Comparison of ENCODE assay signal across 11 mouse cellular contexts in the genomic region with DNA sequence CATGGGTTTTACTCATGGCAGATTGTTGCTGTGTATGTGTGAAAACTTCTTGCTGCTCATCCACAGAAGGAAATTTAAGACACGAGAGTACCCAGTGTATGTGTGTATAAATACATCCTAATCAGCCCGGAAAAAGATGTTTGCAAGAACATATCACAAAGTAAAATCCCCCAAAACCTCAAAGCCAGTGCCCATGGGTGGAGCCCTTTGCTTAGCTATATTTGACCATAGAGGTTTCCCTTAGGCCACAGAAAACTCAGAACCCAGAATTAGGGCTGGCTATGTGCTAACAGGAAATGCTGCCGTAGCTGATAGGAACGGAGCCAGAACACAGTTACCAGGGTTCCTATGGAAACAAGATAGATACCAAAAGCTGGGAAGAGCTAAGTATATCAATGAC. TPM values are rescaled to one million over a fixed set of nuclear protein-coding genes. Genes with fewer than 3 reads are reported as not detected.
DNase-seq lines count a peak whose midpoint lies in the region; ATAC-seq lines count a peak whose summit lies in the region.
"Had no signal": no experiment of that assay in that cellular context is flagged by ENCODE, and none has a peak within 500 bp of the region (broad histone marks: within the 10 kb centered on the region; RNA-seq: fewer than 3 reads in every experiment).

No protein-coding gene starts in this region.

- ATAC-seq in kidney, embryonic 14.5 days (ENCODE audit: low FRiP score, low TSS enrichment): no peak
- ATAC-seq in erythroid progenitor cell, adult 5-6 weeks (replicated peaks; ENCODE audit: low FRiP score, poor library complexity, severe bottlenecking): peak; percentile 74
- ATAC-seq: intestine, embryonic 15.5 days had no signal

- H3K9ac ChIP-seq in kidney, embryonic 14.5 days (ENCODE audit: low read depth, low read length): no peak overlapping the region
- H3K9ac ChIP-seq: intestine, embryonic 15.5 days; neural tube, embryonic 12.5 days had no signal

- H3K4me2 ChIP-seq in kidney, embryonic 14.5 days (replicated peaks; ENCODE audit: low read depth, low read length): no peak overlapping the region
- H3K4me2 ChIP-seq: intestine, embryonic 15.5 days; neural tube, embryonic 12.5 days had no signal

- DNase-seq in kidney, adult 18-20 months: peak; percentile 6
- peak; percentile 5 to 16 for DNase-seq in kidney, postnatal 4 days
- peak; percentile 23 to 34 for DNase-seq in lung, postnatal 4 days
- no peak for DNase-seq in layer of hippocampus, postnatal 14 days (ENCODE audit: low spot score in 2 of 2)
- no peak for DNase-seq in layer of hippocampus, adult 9-10 months (ENCODE audit: low spot score)
- DNase-seq in left cerebral cortex, adult 18-20 months (ENCODE audit: low spot score in 2 of 2): no peak

- no peaks in the 10 kb centered on the region for H3K36me3 ChIP-seq in kidney, embryonic 14.5 days (ENCODE audit: control insufficient read depth, insufficient read depth, low read length)
- H3K36me3 ChIP-seq: forebrain, embryonic 10.5 days; intestine, embryonic 15.5 days; neural tube, embryonic 12.5 days had no signal

- 82% methylated on average over 4 of the region's 4 CpGs for whole genome bisulfite sequencing in kidney, embryonic 14.5 days

- H3K27ac ChIP-seq in kidney, embryonic 14.5 days (ENCODE audit: low read depth, low read length): no peak overlapping the region
- H3K27ac ChIP-seq: forebrain, embryonic 10.5 days; intestine, embryonic 15.5 days; neural tube, embryonic 12.5 days had no signal

- no peak overlapping the region for H3K4me3 ChIP-seq in kidney, embryonic 14.5 days (ENCODE audit: low read length)
- H3K4me3 ChIP-seq: forebrain, embryonic 10.5 days; intestine, embryonic 15.5 days; neural tube, embryonic 12.5 days had no signal

- no peaks in the 10 kb centered on the region for H3K27me3 ChIP-seq in kidney, embryonic 14.5 days (ENCODE audit: control insufficient read depth, insufficient read depth, low read length)
- H3K27me3 ChIP-seq: intestine, embryonic 15.5 days; neural tube, embryonic 12.5 days had no signal

- no peaks in the 10 kb centered on the region for H3K4me1 ChIP-seq in kidney, embryonic 14.5 days (ENCODE audit: control insufficient read depth, insufficient read depth, low read length)
- H3K4me1 ChIP-seq: forebrain, embryonic 10.5 days; intestine, embryonic 15.5 days; neural tube, embryonic 12.5 days had no signal

- no peaks in the 10 kb centered on the region for H3K9me3 ChIP-seq in kidney, embryonic 14.5 days (ENCODE audit: control insufficient read depth, low read length)
- H3K9me3 ChIP-seq: forebrain, embryonic 10.5 days; intestine, embryonic 15.5 days; neural tube, embryonic 12.5 days had no signal

RNA-seq across cellular contexts. Expression of a gene that starts 25.8 kb away (rescaled TPM):
- polyA plus RNA-seq in kidney, embryonic 14.5 days (2014; fragmentation: Nextera tagmentation; extraction: Ambion mirVana): 1.7 and 2.3 TPM in 2 replicates
- total RNA-seq in erythroid progenitor cell, adult 5-6 weeks (2015; ENCODE audit: low replicate concordance): 22.7 and 59.5 TPM in 2 replicates
- 47.9 and 59.2 TPM in 2 replicates for total RNA-seq in erythroid progenitor cell, adult 5-6 weeks (2017; ENCODE audit: low replicate concordance)
- total RNA-seq in layer of hippocampus, postnatal 14 days (2021): 1 to 10 TPM in 1 of 2 experiments, under 1 TPM in 1; 0.57 to 1.3 TPM
- total RNA-seq in left cerebral cortex, adult 18-20 months (2021): 1 to 10 TPM; 1.4 to 1.5 TPM

Comparison
In these comparisons a context has a peak if more than half of its experiments do, and no peak if none do; other contexts are left out.
1. DNase-seq: peak in kidney, adult 18-20 months (single experiment), kidney, postnatal 4 days (2 of 2) and lung, postnatal 4 days (2 of 2); none in layer of hippocampus, postnatal 14 days (0 of 2), layer of hippocampus, adult 9-10 months (single experiment) and left cerebral cortex, adult 18-20 months (0 of 2).
2. RNA of a gene that starts 25.8 kb away (total RNA-seq): 22.7 to 59.5 TPM in erythroid progenitor cell, adult 5-6 weeks; 1.4 to 1.5 TPM in left cerebral cortex, adult 18-20 months and 0.57 to 1.3 TPM in layer of hippocampus, postnatal 14 days; every median in the first group is over 4 times any median in the second.